Mouse (Mus musculus): Measurements from ENCODE around the gene Pkd2.

DNA sequence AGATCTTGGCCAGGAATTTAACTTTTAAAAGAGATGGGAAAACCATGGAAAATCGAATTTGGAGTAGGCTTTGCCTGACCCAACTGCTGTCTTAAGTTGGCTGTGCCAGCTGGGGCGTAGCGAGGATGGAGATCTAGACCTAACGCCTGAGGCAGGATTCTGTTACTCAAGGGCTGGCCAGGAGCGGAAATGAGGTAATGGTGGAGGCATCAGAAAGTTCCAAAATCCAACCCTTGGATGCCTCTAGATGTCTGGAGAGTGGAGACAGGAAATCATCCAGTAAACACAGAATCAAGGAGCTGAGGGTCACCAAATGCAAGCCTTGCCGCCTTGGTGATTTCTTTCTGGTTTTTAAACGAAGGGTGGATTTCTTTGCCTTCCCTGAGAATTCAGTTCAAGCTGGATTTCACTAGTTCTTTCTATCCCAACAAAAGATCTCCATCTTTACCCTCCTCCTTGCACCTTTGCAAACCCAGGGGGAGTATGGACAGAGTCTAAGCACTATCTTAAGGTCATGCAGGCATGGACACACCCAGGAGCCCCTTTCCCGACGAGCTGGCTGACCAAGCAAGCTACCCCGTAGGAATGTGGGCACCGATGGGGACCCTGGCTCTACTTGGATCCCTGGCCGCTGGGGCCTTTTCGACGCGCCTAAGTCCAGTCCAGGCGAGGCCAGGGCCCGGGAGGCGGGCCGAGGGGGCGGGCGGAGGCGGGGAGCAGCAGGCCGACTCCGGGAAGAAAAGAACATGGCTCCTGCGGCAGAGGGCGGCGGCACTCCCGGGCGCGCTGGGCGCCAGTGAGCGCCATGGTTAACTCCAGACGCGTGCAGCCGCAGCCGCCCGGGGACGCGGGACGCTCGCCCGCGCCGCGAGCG is at the start of gene Pkd2:
- no peak for TF ChIP-seq CTCF (IDR thresholded peaks at IDR 0.05; ENCODE audit: low read depth, low read length)
- TF ChIP-seq POLR2A (IDR thresholded peaks at IDR 0.05; ENCODE audit: extremely low read depth, insufficient read depth, low read length), result peak; percentile 59
